Mouse (Mus musculus): ENCODE data around the gene Oprl1.

Gene Oprl1

DNA sequence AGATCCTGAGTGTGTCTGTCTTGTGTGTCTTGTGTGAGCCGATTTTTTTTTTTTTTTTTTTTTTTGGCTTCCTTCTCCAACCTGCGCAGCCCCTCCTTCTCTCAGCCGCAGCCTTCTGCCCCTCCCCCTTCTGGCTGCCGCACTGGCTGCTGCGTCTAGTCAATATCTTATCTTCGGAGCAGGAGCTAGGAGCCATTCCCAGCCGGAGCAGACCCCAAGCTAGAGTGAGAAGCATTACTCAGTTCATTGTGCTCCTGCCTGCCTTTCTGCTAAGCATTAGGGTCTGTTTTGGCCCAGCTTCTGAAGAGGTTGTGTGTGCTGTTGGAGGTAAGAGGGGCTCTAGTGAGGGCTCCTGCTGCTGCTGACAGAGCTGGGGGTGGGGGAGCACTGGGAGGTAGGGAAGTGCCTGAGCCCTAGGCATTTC is at the start of gene Oprl1:
Gene Oprl1 (plus strand): TSS at position 114 of the 424 bp plus-strand sequence.
- no peak for DNase-seq (ENCODE audit: low read depth)

DNA sequence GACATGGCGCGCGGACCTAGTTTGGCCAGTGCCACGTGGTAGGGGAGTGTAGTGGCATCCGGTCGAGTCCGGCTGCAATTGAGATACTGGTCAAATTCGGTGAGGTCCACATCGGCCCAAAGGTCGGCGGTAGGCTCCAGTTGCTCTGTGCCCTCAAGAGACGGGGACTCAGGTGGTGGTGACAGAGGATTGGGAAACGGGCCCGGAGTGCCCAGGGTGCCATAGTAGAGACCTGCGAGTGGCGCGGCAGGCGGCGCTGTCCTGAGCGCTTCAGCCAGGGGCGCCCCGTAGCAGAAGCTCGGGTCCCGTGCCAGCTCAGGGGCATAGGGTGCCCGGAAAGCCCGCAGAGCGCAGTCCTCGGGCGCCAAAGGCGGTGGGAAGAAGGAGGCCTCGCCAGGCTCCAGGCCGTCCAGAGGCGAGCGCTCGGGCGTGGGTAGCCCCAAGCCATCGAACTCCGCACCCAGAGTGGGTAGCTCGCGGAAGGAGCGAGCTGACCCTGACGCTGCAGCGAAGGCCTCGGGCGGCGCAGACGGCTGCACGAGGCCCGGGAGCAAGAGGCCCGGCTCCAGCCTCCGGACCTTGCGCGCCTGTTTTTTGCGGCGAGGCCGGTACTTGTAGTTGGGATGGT is 44.4 kb upstream of the Oprl1 start:
- DNase-seq (ENCODE audit: low read depth): no peak

- DNase-seq (ENCODE audit: low read depth): no peak
These were observed 43.9 kb upstream of the Oprl1 start for GRCm38 (mm10) chr2:181670913-181671311.

GRCm38 (mm10) chr2:181671326-181671725 is 43.5 kb upstream of the Oprl1 start, which contains the start of gene Sox18:
TSS of gene Sox18 (minus strand) at chr2:181671640.
- DNase-seq (ENCODE audit: low read depth): no peak

- DNase-seq (ENCODE audit: low read depth): no peak
These were observed 42.8 kb upstream of the Oprl1 start for GRCm38 (mm10) chr2:181671984-181672383.

DNA sequence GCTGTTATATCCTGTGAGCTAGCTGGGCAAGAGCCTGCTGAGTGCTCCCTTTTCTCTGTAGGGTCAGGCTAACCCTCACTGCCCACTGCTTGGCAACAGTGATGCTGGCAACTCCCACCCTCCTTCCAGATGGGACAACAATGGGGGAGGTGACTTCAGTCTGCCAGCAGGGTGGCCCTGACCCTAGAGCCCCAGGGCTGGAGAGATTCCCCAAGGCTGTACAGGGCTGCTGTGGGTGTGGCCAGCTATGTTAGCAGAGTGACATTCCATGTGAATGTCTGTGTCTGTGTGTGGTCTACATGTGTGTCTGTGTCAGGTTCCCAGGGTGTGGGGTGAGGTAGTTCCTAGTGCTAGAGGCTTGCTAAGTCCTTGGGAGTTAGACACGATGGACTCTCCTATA is 41.3 kb upstream of the Oprl1 start:
- no peak for DNase-seq (ENCODE audit: low read depth)

DNA sequence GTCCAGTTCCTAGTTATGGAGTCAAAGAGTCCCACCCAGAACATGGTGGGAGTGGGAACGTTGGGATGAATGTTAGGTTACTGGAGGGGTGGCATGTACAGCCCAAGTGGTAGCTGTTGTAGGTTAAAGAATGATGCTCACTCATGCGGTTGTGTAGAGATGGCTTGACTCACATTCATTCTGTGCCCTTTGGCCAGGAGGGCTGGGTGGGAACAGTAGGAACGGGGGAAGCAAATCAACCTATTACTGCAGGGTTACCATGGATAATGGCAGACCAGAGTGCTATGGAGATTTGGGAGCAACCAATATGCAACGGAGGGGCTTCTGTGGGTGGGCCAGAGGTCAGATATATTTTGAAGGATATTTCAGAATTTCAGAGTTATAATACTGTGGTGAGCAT is 39.9 kb upstream of the Oprl1 start:
- DNase-seq (ENCODE audit: low read depth): no peak

DNA sequence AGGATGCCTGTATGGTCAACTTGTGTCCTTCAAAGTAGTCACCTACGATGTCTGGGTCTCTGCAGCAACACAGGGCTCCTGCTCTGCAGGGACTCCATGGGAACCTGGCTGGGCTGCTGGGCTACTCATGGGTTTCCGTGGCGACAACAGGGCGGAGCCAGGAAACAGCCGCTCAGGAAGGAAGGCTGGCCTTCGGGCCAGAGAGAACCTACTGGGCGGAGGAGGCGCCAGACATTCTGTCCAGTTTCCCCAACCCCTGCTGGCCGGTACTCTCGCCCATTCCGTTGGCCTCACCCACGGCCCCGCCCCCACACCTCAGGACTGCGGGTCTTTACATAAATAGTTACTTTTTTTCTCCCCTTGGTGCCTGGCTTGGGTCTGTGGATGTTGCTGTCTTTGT is 39.4 kb upstream of the Oprl1 start:
- DNase-seq (ENCODE audit: low read depth): peak; percentile 88

- peak; percentile 75 for DNase-seq (ENCODE audit: low read depth)
These were observed 38.4 kb upstream of the Oprl1 start for GRCm38 (mm10) chr2:181676424-181676823.

DNA sequence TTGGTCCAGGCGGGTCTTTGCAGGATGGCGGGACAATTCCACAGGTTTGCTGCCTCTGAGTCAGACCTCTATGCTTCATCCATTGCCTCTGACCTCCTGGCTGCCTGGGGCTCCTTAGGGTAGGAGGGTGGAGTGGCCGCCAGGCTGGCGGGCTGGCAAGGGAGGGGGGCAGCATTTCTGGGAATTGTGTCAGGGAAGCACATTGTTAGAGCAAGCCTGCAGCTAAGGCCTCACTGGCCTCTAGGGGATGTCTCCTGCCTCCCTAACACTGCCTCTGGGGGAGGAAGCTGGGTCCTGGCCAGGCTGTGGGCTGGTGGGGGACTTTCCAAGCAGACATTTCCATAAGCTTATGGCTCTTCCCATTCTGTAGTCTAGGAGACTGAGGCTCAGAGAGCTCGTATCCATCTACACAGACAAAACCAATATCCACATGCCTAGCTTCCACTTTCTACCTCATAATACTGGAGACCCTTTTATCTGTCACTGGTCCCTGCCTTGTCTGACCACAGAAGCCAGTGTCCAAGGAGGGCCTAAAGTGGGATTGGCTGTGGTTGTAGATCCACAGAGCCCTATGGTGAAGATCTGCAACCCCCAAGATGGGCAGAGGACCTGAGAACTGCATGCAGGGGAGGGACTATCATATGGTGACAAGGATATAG is 37.6 kb upstream of the Oprl1 start:
- no peak for DNase-seq (ENCODE audit: low read depth)

GRCm38 (mm10) chr2:181677755-181678098 is 37.1 kb upstream of the Oprl1 start:
- no peak for DNase-seq (ENCODE audit: low read depth)

DNA sequence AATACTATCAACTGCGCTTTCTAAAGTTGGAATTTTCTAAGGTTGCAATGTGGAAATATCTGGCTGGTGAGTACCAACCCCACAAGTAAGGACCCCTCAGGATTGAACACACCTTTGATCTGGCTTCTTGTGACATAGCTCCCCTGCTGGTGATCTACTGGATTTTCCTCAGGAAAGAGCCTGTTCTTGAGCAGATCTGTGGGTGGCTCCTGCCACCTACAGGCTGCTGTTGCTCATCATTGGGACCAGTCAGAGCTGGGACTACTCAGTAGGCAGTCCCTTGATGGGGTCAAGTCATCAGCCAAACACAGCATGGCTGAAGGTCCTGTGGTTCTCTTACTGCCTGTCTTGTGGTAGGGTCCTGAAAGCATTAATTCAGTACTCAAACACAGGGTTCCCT is 36.0 kb upstream of the Oprl1 start:
- DNase-seq (ENCODE audit: low read depth): peak; percentile 94

- DNase-seq (ENCODE audit: low read depth): peak; percentile 86
These were observed 34.7 kb upstream of the Oprl1 start, which contains the start of gene Tcea2 for GRCm38 (mm10) chr2:181679951-181680715. TSS of gene Tcea2 (plus strand) at chr2:181680310.

DNA sequence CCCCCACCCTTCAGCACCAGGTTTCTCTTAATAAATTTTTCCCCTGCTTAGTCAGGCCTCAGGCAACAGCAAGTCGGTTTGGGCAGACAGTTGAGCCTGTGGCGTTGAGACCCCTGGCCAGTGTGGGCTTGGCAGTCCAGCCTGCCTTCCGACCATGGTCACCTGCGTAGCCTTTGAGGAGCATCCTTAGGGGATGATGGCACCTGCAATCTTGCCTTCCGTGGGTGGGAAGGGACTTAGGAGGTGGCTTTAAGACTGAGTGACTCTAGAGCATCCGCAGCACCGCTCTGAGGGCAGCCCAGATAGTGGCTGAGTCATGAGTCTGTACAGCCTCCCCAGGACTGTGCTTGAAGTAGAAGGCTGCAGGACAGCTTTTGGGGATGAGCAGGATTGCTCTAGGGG is 34.1 kb upstream of the Oprl1 start:
- peak; percentile 65 for DNase-seq (ENCODE audit: low read depth)

DNA sequence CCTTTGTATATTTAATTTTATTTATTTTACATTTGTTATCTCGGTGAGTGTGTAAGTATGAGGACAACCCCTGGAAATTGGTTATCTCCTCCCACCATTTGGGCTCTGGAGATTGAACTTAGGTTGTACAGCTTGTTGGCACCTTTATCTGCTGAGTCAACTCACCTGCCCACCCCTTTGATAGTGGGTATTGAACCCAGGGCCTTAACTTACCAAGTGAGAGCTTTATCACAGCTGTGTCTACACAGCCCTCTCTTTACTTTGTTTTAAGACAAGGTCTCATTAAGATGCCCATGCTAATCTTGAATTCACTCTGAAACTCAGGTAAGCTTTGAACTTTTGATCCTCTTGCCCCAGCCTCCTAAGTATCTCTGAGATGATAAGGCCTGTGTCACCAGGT is 32.8 kb upstream of the Oprl1 start:
- no peak for DNase-seq (ENCODE audit: low read depth)

DNA sequence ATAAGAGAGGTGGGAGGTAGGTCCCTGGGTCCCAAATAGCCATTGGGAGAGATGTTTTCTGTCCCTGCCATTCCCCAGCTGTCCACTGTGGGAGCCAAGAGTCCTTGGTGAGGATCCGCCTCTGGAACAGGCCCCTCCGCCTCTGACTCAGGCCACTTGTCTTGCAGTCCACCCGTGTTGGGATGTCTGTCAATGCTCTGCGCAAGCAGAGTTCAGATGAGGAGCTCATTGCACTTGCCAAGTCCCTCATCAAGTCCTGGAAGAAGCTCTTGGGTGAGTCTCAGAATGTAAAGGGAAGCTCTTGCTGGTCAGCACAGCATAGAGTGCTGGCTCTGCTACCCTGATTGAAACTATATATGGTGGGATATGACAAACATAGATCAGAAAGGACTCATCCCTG is 31.4 kb upstream of the Oprl1 start:
- no peak for DNase-seq (ENCODE audit: low read depth)

DNA sequence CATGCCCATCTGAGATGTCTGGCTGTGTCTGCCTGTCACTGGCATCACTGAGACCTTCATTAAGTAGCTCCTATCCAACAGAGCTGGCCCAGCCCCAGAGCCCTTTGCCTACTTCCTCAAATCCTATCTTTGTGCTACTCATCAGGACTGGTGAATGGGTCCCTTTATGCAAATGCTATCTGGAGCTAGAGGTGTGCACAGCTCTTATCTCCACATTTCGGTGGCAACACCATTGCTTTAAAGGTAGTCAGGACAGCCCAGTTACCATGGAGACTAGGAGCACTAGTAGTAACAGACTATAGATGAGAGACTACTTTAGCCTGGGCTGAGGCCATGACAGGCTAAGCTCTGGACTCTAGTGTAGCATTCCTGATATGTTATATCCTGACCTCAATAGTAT is 30.1 kb upstream of the Oprl1 start:
- no peak for DNase-seq (ENCODE audit: low read depth)

DNA sequence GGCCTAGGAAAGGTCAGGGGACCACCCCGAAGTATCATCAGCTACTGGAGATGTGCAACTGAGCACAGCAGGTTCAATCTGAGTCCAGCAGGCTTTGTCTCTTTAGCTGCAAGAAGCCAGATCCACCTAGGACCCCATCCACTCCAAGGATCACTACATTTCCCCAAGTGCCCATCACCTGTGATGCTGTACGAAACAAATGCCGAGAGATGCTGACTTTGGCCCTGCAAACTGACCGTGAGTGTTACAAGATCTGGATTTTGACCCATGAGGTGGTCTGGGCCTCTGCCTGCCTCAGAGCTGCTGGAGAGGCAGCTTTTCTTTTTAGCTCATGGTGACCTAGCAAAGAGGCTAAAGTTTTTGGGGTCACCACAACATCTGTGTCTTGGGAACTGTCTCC is 29.1 kb upstream of the Oprl1 start:
- no peak for DNase-seq (ENCODE audit: low read depth)

GRCm38 (mm10) chr2:181687586-181687985 is 27.2 kb upstream of the Oprl1 start:
- DNase-seq (ENCODE audit: low read depth): no peak

- no peak for DNase-seq (ENCODE audit: low read depth)
These were observed 25.2 kb upstream of the Oprl1 start for GRCm38 (mm10) chr2:181689466-181690160.

DNA sequence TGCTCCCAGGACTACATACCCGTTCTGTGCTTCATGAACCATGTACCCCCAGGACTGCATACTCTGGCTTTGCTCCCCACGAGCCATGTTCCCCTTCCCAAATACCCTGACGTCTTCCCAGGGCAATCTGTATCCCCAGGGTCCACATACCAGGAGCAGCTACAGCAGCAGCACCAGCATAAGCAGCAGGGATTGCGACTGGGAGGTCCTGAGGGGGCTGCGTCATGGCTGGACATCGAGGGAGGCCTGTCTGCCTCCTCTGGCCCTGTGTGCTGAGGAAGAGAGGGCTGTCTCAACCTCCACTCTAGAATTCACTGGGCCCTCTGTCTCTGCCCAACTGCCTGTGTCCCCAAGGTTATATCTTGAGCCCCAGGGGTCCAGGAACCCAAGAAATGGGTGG is 23.7 kb upstream of the Oprl1 start:
- no peak for DNase-seq (ENCODE audit: low read depth)

- peak; percentile 68 for DNase-seq (ENCODE audit: low read depth)
These were observed 23.2 kb upstream of the Oprl1 start for GRCm38 (mm10) chr2:181691571-181691970.

DNA sequence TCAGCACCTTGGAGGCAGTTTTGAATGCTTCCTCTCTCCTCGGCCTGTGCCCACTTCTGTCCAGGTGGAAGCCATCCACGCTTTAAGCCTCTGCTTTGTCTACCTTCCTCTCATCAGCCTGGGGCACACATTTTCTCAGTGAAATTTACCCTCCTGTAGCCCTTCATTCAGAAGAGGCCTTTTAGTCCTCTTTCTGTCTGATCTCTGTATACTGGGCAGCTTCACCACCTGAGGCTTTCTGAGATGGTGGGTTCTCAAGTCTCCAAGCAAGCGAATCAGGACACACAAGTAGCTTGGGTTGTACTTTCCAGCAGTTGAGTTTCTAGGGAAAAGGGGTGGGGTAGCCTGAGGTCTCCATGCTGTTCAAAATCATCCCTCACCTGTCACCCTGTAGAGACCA is 22.5 kb upstream of the Oprl1 start:
- no peak for DNase-seq (ENCODE audit: low read depth)
